Mouse (Mus musculus): ENCODE results near the gene Pprc1.

- TF ChIP-seq CTCF (conservative IDR thresholded peaks at IDR 0.05; ENCODE audit: low read length) (no peak), NANOG (IDR thresholded peaks at IDR 0.05; ENCODE audit: borderline replicate concordance, low read length) (no peak)
These were observed 4.4 kb upstream of the Pprc1 start for GRCm38 (mm10) chr19:46040149-46040902.

Data from E14TG2a.4 (cell line).